ENCODE assay signal across 8 mouse cellular contexts in genomic region chr5:66070350-66070749, GRCm38 (mm10).
DNase-seq lines count a peak whose midpoint lies in the region; ATAC-seq and TF ChIP-seq lines count a peak whose summit lies in the region.
"Had no signal": no experiment of that assay in that cellular context is flagged by ENCODE, and none has a peak within 500 bp of the region (broad histone marks: within the 10 kb centered on the region; RNA-seq: fewer than 3 reads in every experiment).

No protein-coding gene starts in this region.

- H3K9ac ChIP-seq in kidney, embryonic 14.5 days (ENCODE audit: low read depth, low read length), result no peak overlapping the region
- peak overlapping the region; percentile 29 for H3K9ac ChIP-seq in MEL (ENCODE audit: control insufficient read depth, low read depth, low read length, poor library complexity, severe bottlenecking)
- H3K9ac ChIP-seq in liver, embryonic 12.5 days, result no peak overlapping the region

- DNase-seq in kidney, postnatal 25 days, result no peak
- DNase-seq in MEL (ENCODE audit: low read depth, low spot score), result no peak
- DNase-seq in right cerebral cortex, adult 18-20 months, result no peak
- no peak for DNase-seq in gastrocnemius, postnatal 4 days (ENCODE audit: low spot score in 2 of 2)
- DNase-seq: cerebellum, postnatal 25 days had no signal

- TF ChIP-seq POLR2A in MEL (IDR thresholded peaks at IDR 0.05; ENCODE audit: control insufficient read depth in 1 of 2, insufficient read depth in 1 of 2, low read depth in 1 of 2, low read length in 2 of 2, poor library complexity in 1 of 2), result no peak

- no peaks in the 10 kb centered on the region for H3K36me3 ChIP-seq in kidney, embryonic 14.5 days (ENCODE audit: control insufficient read depth, insufficient read depth, low read length)
- H3K36me3 ChIP-seq in E14TG2a.4 (ENCODE audit: insufficient read depth, low read length) (no peaks in the 10 kb centered on the region), MEL (ENCODE audit: control insufficient read depth in 1 of 2, insufficient read depth in 2 of 2, low read length in 2 of 2) (peaks cover 0 to 21% of the 10 kb centered on the region in 2 experiments; a peak in 2 of 4 replicates)
- H3K36me3 ChIP-seq in liver, embryonic 12.5 days, result no peaks in the 10 kb centered on the region

- no peak overlapping the region for H3K27ac ChIP-seq in kidney, embryonic 14.5 days (ENCODE audit: low read depth, low read length)
- H3K27ac ChIP-seq in MEL (ENCODE audit: control insufficient read depth, low read depth, low read length), result no peak overlapping the region
- H3K27ac ChIP-seq in liver, embryonic 12.5 days, result no peak overlapping the region

- peaks cover 4% of the 10 kb centered on the region; the same call in 1 of the 2 replicates for H3K4me1 ChIP-seq in kidney, embryonic 14.5 days (ENCODE audit: control insufficient read depth, insufficient read depth, low read length)
- peaks cover 42% of the 10 kb centered on the region for H3K4me1 ChIP-seq in E14TG2a.4 (replicated peaks; ENCODE audit: low read depth, low read length)
- H3K4me1 ChIP-seq in MEL (ENCODE audit: control insufficient read depth in 1 of 2, insufficient read depth in 2 of 2, low read length in 2 of 2), result peaks cover 7 to 30% of the 10 kb centered on the region in 2 experiments
- H3K4me1 ChIP-seq in liver, embryonic 12.5 days, result peaks cover 39% of the 10 kb centered on the region

- no peaks in the 10 kb centered on the region for H3K9me3 ChIP-seq in kidney, embryonic 14.5 days (ENCODE audit: control insufficient read depth, low read length)
- H3K9me3 ChIP-seq in E14TG2a.4 (ENCODE audit: low read length), result no peaks in the 10 kb centered on the region
- no peaks in the 10 kb centered on the region for H3K9me3 ChIP-seq in MEL (replicated peaks; ENCODE audit: insufficient read depth, low read length)
- no peaks in the 10 kb centered on the region for H3K9me3 ChIP-seq in liver, embryonic 12.5 days (replicated peaks)

- TF ChIP-seq EP300 in MEL (IDR thresholded peaks at IDR 0.05; ENCODE audit: low read depth in 1 of 2, low read length in 2 of 2), result no peak

- H3K4me3 ChIP-seq in kidney, embryonic 14.5 days (ENCODE audit: low read length), result peak overlapping the region; percentile 45; the same call in 1 of the 2 replicates
- H3K4me3 ChIP-seq in E14TG2a.4 (replicated peaks; ENCODE audit: low read length) (peak overlapping the region; percentile 78; the same call in 1 of the 2 replicates), MEL (ENCODE audit: control insufficient read depth in 1 of 2, insufficient read depth in 1 of 2, low read depth in 2 of 2, low read length in 2 of 2) (peak overlapping the region; percentile 85 to 86; a peak in 3 of 4 replicates)
- H3K4me3 ChIP-seq in liver, embryonic 12.5 days, result no peak overlapping the region

- H3K4me2 ChIP-seq in kidney, embryonic 14.5 days (replicated peaks; ENCODE audit: low read depth, low read length), result peak overlapping the region; percentile 83
- peak overlapping the region; percentile 72 for H3K4me2 ChIP-seq in liver, embryonic 12.5 days

- no peak for TF ChIP-seq RAD21 in MEL (IDR thresholded peaks at IDR 0.05; ENCODE audit: low read depth, low read length)

- H3K79me2 ChIP-seq in MEL (ENCODE audit: control insufficient read depth, insufficient read depth, low read length, poor library complexity), result no peaks in the 10 kb centered on the region

- ATAC-seq in kidney, embryonic 14.5 days (ENCODE audit: low FRiP score, low TSS enrichment), result peak; percentile 7; the same call in 1 of the 2 replicates
- no peak for ATAC-seq in liver, embryonic 12.5 days

- TF ChIP-seq CTCF in E14TG2a.4 (conservative IDR thresholded peaks at IDR 0.05; ENCODE audit: low read length), result no peak
- no peak for TF ChIP-seq CTCF in MEL (IDR thresholded peaks at IDR 0.05 in 2 of 3, conservative IDR thresholded peaks at IDR 0.05 in 1 of 3; ENCODE audit: control insufficient read depth in 1 of 3, insufficient read depth in 1 of 3, low read depth in 2 of 3, low read length in 3 of 3, poor library complexity in 1 of 3, severe bottlenecking in 1 of 3)

- 39% methylated on average over 2 of the region's 2 CpGs for WGBS in kidney, embryonic 14.5 days
- WGBS in liver, embryonic 12.5 days (ENCODE audit: insufficient replicate concordance), result 60% methylated on average over 2 of the region's 2 CpGs

- no peaks in the 10 kb centered on the region for H3K27me3 ChIP-seq in kidney, embryonic 14.5 days (ENCODE audit: control insufficient read depth, insufficient read depth, low read length)
- peaks cover 4% of the 10 kb centered on the region; the same call in 1 of the 2 replicates for H3K27me3 ChIP-seq in E14TG2a.4 (ENCODE audit: insufficient read depth, low read length)
- H3K27me3 ChIP-seq in MEL (ENCODE audit: control insufficient read depth in 1 of 2, insufficient read depth in 2 of 2, low read length in 2 of 2), result no peaks in the 10 kb centered on the region
- H3K27me3 ChIP-seq in liver, embryonic 12.5 days (replicated peaks), result no peaks in the 10 kb centered on the region

TF ChIP-seq in MEL, 35 proteins besides CTCF, POLR2A, EP300 and RAD21:
- TF ChIP-seq TCF12 (IDR thresholded peaks at IDR 0.05; ENCODE audit: low read depth, low read length) (no peak), NRF1 (IDR thresholded peaks at IDR 0.05; ENCODE audit: insufficient read depth, low read depth, low read length, poor library complexity, severe bottlenecking) (no peak), NELFE (IDR thresholded peaks at IDR 0.05; ENCODE audit: low read depth, low read length) (no peak), SMC3 (IDR thresholded peaks at IDR 0.05; ENCODE audit: low read depth, low read length) (no peak), MYC (IDR thresholded peaks at IDR 0.05; ENCODE audit: low read depth, low read length) (no peak), MAFK (IDR thresholded peaks at IDR 0.05; ENCODE audit: borderline replicate concordance, low read depth, low read length) (no peak), KAT2A (conservative IDR thresholded peaks at IDR 0.05; ENCODE audit: low read depth, low read length) (no peak), HCFC1 (IDR thresholded peaks at IDR 0.05; ENCODE audit: low read depth, low read length) (no peak), ZC3H11A (IDR thresholded peaks at IDR 0.05; ENCODE audit: low read depth, low read length) (no peak), MAX (IDR thresholded peaks at IDR 0.05; ENCODE audit: low read length) (no peak), CHD1 (IDR thresholded peaks at IDR 0.05; ENCODE audit: low read depth, low read length) (no peak), USF2 (IDR thresholded peaks at IDR 0.05; ENCODE audit: borderline replicate concordance in 1 of 2, insufficient read depth in 1 of 2, low read depth in 1 of 2, low read length in 2 of 2) (no peak)
